Mouse (Mus musculus) myocyte (in vitro differentiated cells): ENCODE measurements around the gene Htr3b. TPM values are rescaled to one million over a fixed set of nuclear protein-coding genes. Genes with fewer than 3 reads are reported as not detected.

ENCODE experiments used
- H3K27me3 ChIP-seq: one replicate; pipeline ENCODE4 v1.6.1; 2011; ENCODE audit not compliant: control insufficient read depth, insufficient read depth, insufficient read length
- H3K36me3 ChIP-seq: one replicate; pipeline ENCODE4 v1.6.1; 2011; ENCODE audit not compliant: control insufficient read depth, insufficient read depth
- H3K4me2 ChIP-seq: one replicate; pipeline ENCODE4 v1.6.1; 2011; ENCODE audit warnings: low read depth, control low read depth
- H3K4me3 ChIP-seq: one replicate; pipeline ENCODE4 v1.5.1; 2011; ENCODE audit warnings: mild to moderate bottlenecking, control low read depth, moderate library complexity
- H3K79me2 ChIP-seq: one replicate; pipeline ENCODE4 v1.6.1; 2011; ENCODE audit not compliant: control insufficient read depth, insufficient read depth
- H3ac ChIP-seq: one replicate; pipeline ENCODE4 v1.6.1; 2011; ENCODE audit not compliant: control insufficient read depth, insufficient read length
- CEBPB ChIP-seq: IDR thresholded peaks from 2 replicates; pipeline ENCODE4 v1.6.1; 2011; ENCODE audit warnings: mild to moderate bottlenecking, moderate library complexity; ENCODE audit not compliant: poor library complexity, insufficient read depth, severe bottlenecking
- E2F4 ChIP-seq: IDR thresholded peaks from one replicate; pipeline ENCODE4 v1.6.1; 2011; ENCODE audit warnings: mild to moderate bottlenecking, control low read depth, moderate library complexity; ENCODE audit not compliant: insufficient read depth
- MAX ChIP-seq: IDR thresholded peaks from one replicate; pipeline ENCODE4 v1.6.1; 2011; ENCODE audit warnings: low read depth, mild to moderate bottlenecking, control low read depth
- MYOD1 ChIP-seq, 3 experiments: IDR thresholded peaks; one replicate each; pipeline ENCODE4 v1.6.1; 2011; ENCODE audit warnings: control low read depth in 2 of 3, low read depth in 2 of 3, mild to moderate bottlenecking in 2 of 3, moderate library complexity in 1 of 3; ENCODE audit not compliant: insufficient read length in 2 of 3, control insufficient read depth in 1 of 3
- MYOG ChIP-seq, 3 experiments: IDR thresholded peaks; one replicate each; pipeline ENCODE4 v1.6.1; 2011; ENCODE audit warnings: control low read depth in 2 of 3, low read depth in 2 of 3, mild to moderate bottlenecking in 2 of 3; ENCODE audit not compliant: insufficient read length in 2 of 3, control insufficient read depth in 1 of 3, insufficient read depth in 1 of 3
- POLR2A ChIP-seq: IDR thresholded peaks from one replicate; pipeline ENCODE4 v1.6.1; 2011; ENCODE audit warnings: low read depth, mild to moderate bottlenecking, control low read depth, moderate library complexity; ENCODE audit not compliant: insufficient read length
- POLR2AphosphoS2 ChIP-seq: IDR thresholded peaks from one replicate; pipeline ENCODE4 v1.6.1; 2011; ENCODE audit warnings: low read depth, control low read depth; ENCODE audit not compliant: insufficient read length
- REST ChIP-seq: IDR thresholded peaks from one replicate; pipeline ENCODE4 v1.6.1; 2011; ENCODE audit warnings: mild to moderate bottlenecking, control low read depth, moderate library complexity; ENCODE audit not compliant: insufficient read depth, insufficient read length
- SRF ChIP-seq: IDR thresholded peaks from one replicate; pipeline ENCODE4 v1.6.1; 2011; ENCODE audit warnings: low read depth; ENCODE audit not compliant: control insufficient read depth, insufficient read length
- TCF12 ChIP-seq: IDR thresholded peaks from one replicate; pipeline ENCODE4 v1.6.1; 2011; ENCODE audit warnings: mild to moderate bottlenecking, control low read depth; ENCODE audit not compliant: poor library complexity, insufficient read depth, severe bottlenecking
- TCF3 ChIP-seq: IDR thresholded peaks from one replicate; pipeline ENCODE4 v1.6.1; 2011; ENCODE audit warnings: low read depth, control low read depth; ENCODE audit not compliant: insufficient read length
- USF1 ChIP-seq: IDR thresholded peaks from one replicate; pipeline ENCODE4 v1.6.1; 2011; ENCODE audit warnings: low read depth, mild to moderate bottlenecking, control low read depth, moderate library complexity
- polyA plus RNA-seq: library from polyadenylated mRNA; unstranded; fragments of >200 nt; fragmentation: generic; extraction: Trizol; gene quantifications from one replicate; pipeline ENCODE4 v1.2.1, GENCODE M21; 2012; ENCODE audit warnings: missing spikeins

Htr3b gene
- polyA plus RNA-seq, 1 experiment: not detected

GRCm38 (mm10) chr9:48904421-48904820 lies 60.4 kb downstream of the Htr3b start:
- Histone ChIP-seq H3K36me3 (no peaks in the 10 kb centered on the region), H3ac (no peak overlapping the region), H3K4me3 (no peak overlapping the region), H3K27me3 (peaks cover 13% of the 10 kb centered on the region), H3K79me2 (no peaks in the 10 kb centered on the region), H3K4me2 (no peak overlapping the region)
- TF ChIP-seq REST (no peak), E2F4 (no peak), POLR2A (no peak), MYOD1 (IDR thresholded peaks at IDR 0.05; ENCODE audit: control insufficient read depth in 1 of 3, insufficient read length in 2 of 3, low read depth in 2 of 3) (no peak), TCF3 (no peak), SRF (no peak), TCF12 (no peak), MYOG (IDR thresholded peaks at IDR 0.05; ENCODE audit: control insufficient read depth in 1 of 3, insufficient read depth in 1 of 3, insufficient read length in 2 of 3, low read depth in 2 of 3) (no peak), CEBPB (no peak)

- H3K4me2 ChIP-seq: no peak overlapping the region
- TF ChIP-seq TCF12: no peak
- TF ChIP-seq E2F4: no peak
- TF ChIP-seq POLR2A: no peak
- TF ChIP-seq MYOG (IDR thresholded peaks at IDR 0.05; ENCODE audit: control insufficient read depth in 1 of 3, insufficient read depth in 1 of 3, insufficient read length in 2 of 3, low read depth in 2 of 3): no peak
- no peak for TF ChIP-seq CEBPB
- TF ChIP-seq MYOD1 (IDR thresholded peaks at IDR 0.05; ENCODE audit: control insufficient read depth in 1 of 3, insufficient read length in 2 of 3, low read depth in 2 of 3): no peak
- no peaks in the 10 kb centered on the region for H3K79me2 ChIP-seq
- no peak overlapping the region for H3ac ChIP-seq
- no peaks in the 10 kb centered on the region for H3K36me3 ChIP-seq
- peaks cover 13% of the 10 kb centered on the region for H3K27me3 ChIP-seq
- no peak overlapping the region for H3K4me3 ChIP-seq
These were observed 61.0 kb downstream of the Htr3b start for GRCm38 (mm10) chr9:48903766-48904165.

GRCm38 (mm10) chr9:48898551-48898950 lies 66.2 kb downstream of the Htr3b start:
- Histone ChIP-seq H3K4me3 (no peak overlapping the region), H3K36me3 (no peaks in the 10 kb centered on the region), H3K27me3 (no peaks in the 10 kb centered on the region), H3K4me2 (no peak overlapping the region), H3ac (no peak overlapping the region), H3K79me2 (no peaks in the 10 kb centered on the region)
- peak; percentile 60 for TF ChIP-seq REST
- no peak for TF ChIP-seq MYOG (IDR thresholded peaks at IDR 0.05; ENCODE audit: control insufficient read depth in 1 of 3, insufficient read depth in 1 of 3, insufficient read length in 2 of 3, low read depth in 2 of 3)

- H3K36me3 ChIP-seq: no peaks in the 10 kb centered on the region
- H3K79me2 ChIP-seq: no peaks in the 10 kb centered on the region
- no peak for TF ChIP-seq REST
- no peak for TF ChIP-seq POLR2A
- no peak for TF ChIP-seq TCF3
- no peak for TF ChIP-seq USF1
- no peak for TF ChIP-seq MYOG (IDR thresholded peaks at IDR 0.05; ENCODE audit: control insufficient read depth in 1 of 3, insufficient read depth in 1 of 3, insufficient read length in 2 of 3, low read depth in 2 of 3)
- TF ChIP-seq POLR2AphosphoS2: no peak
- H3K4me3 ChIP-seq: no peak overlapping the region
- no peak overlapping the region for H3ac ChIP-seq
- H3K4me2 ChIP-seq: no peak overlapping the region
- no peaks in the 10 kb centered on the region for H3K27me3 ChIP-seq
These were observed 68.8 kb downstream of the Htr3b start for GRCm38 (mm10) chr9:48895819-48896536.

- Histone ChIP-seq H3K4me3 (no peak overlapping the region), H3K4me2 (no peak overlapping the region), H3ac (no peak overlapping the region), H3K27me3 (no peaks in the 10 kb centered on the region), H3K79me2 (no peaks in the 10 kb centered on the region), H3K36me3 (no peaks in the 10 kb centered on the region)
- TF ChIP-seq E2F4 (no peak), POLR2AphosphoS2 (no peak), POLR2A (no peak), CEBPB (no peak), TCF3 (no peak), MYOG (IDR thresholded peaks at IDR 0.05; ENCODE audit: control insufficient read depth in 1 of 3, insufficient read depth in 1 of 3, insufficient read length in 2 of 3, low read depth in 2 of 3) (no peak), SRF (no peak), TCF12 (no peak), REST (no peak), USF1 (no peak), MYOD1 (IDR thresholded peaks at IDR 0.05; ENCODE audit: control insufficient read depth in 1 of 3, insufficient read length in 2 of 3, low read depth in 2 of 3) (no peak), MAX (no peak)
These were observed 70.0 kb downstream of the Htr3b start for GRCm38 (mm10) chr9:48894755-48895154.
